Mouse (Mus musculus) gastrocnemius, postnatal 4 days (tissue): ENCODE data around the gene Dclk1. TPM values are rescaled to one million over a fixed set of nuclear protein-coding genes. Genes with fewer than 3 reads are reported as not detected.
A peak's percentile ranks its signal among the peaks of the same experiment; 100 is the strongest.

Experiments used
- DNase-seq, 2 experiments: peaks; one replicate each; pipeline ENCODE4 v3.0.0; 2021 to 2022; ENCODE audit warnings: low spot score in 2 of 2, mixed read lengths in 2 of 2
- total RNA-seq, 2 experiments: library from RNA; stranded (reverse); gene quantifications; 2 replicates each; pipeline ENCODE4 v1.2.3; 2021

The Dclk1 gene
- total RNA-seq, 2 experiments from 2014 or later, result 78.9 to 96.4 TPM

DNA sequence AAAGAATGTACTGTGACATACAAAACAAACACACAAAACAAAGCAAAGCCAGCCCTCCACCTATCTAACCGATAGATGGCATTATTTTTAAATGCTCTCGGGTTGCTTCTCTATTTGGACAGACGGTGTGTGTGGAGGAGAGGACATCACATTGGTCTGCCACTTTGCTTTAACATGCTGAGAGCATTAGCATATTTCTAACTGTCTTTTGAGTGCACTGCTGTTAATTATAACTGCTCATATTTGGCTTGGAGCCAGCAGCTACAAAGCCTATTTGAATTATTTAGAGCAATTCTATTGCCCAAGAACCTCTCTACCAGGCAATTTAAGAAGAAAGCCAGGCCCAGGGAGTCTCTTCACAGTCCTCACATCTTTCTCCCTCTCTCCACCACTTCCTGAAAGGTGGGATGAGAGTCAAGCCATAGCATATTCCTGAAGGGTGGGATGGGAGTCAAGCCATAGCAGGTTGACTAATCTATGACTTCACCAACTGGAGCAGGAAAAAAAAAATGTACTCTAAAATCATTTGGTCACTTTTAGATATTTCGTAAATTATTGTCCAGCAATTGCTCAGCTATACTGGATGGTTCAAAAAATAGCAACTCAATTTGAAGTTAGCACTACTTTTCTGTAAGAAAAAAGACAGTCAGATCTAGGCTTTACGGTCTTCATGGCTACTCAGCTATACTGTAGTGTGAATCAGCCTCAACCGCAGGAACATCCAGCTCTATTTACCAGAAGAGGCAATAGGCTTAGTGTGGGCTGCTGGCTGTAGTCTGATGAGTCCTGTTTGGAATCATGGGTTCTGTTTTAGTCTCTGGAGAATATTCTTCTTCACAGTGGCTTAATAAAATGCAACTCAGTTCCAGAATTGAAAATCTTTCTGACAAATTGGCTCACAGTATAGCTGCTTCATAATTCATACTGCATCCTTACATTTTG, 155.9 kb downstream of the Dclk1 start:
- DNase-seq, result no peak

DNA sequence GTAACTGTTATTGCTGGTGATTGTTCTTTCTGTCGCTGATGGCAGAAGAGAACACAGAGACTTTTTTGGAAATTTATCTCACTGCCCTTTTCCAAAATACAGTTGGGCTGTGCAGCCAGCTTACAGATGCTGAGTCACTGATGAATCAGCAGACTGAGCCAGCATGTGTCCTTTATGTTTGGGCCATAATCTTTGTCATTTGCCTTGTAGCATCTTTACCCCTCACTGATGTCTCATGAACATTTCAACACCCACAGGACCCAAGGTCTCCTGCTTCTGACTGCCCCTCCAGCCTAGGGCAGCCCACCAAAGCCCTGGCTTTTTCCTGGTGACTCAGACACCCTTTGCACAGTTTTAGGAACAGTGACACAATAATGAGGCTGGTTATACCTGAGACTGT, 159.1 kb downstream of the Dclk1 start:
- DNase-seq, result no peak

DNA sequence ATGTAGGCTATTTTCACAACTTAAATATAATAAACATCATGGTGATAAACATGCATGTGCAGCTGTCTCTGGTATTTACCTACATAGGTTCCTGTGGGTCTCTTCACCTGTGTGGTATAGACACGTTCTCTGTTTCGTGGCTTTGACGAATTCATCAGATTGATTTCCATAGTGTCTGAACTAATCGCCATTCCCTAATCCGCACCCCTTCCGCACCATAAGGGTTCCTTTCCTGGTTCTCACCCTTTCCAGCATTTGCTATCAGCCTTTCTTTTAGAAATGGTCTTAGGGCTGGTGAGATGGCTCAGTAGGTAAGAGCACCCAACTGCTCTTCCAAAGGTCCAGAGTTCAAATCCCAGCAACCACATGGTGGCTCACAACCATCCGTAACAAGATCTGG, 162.6 kb downstream of the Dclk1 start:
- no peak for DNase-seq

DNA sequence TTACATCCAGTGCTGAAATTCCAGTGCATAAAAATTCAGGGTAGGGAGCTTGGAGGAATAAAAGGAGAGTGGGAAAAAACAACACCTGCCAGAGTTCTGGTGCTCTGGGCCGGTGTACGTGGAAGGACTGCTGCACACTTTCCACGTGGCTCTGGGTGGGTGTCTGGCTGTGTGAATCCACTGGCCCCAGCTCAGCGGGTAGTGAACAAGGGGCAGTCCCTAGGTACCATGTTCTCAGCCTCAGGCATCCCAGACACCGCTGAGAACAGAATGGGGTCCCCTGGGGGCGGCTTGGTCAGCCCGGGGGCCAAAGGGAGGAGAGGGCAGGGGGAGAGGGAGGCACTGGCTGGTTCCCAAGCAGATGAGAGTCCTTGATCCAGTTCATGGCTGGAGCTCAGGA, 164.5 kb downstream of the Dclk1 start:
- no peak for DNase-seq

- DNase-seq, result no peak
Observed at GRCm38 (mm10) chr3:55411547-55411946, 169.4 kb downstream of the Dclk1 start.

- peak in 1 of 2 experiments; percentile 19 for DNase-seq
Observed at GRCm38 (mm10) chr3:55415527-55415950, 173.4 kb downstream of the Dclk1 start.

- DNase-seq, result no peak
Observed at GRCm38 (mm10) chr3:55418845-55419244, 176.7 kb downstream of the Dclk1 start.

DNA sequence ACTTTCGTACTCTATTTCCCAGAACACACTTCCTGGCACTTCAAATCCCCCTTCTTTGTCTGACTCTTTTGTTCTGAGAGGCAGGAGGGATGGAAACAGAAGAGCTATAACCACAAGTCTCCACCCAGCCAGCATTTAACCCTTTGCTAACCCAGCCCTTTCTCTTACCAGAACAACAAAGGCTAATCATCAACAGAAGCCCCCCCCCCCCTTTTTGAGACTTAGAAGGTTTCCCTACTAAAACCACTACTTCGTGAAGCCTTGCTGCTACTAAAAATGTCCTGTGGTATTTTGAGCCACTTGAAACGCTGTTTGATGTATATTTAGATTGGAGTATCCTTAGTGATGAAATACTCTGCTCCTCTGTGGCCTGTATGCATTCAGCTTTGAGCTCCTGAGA, 177.2 kb downstream of the Dclk1 start:
- no peak for DNase-seq

- DNase-seq, result no peak
Observed at GRCm38 (mm10) chr3:55420436-55421083, 178.4 kb downstream of the Dclk1 start.

GRCm38 (mm10) chr3:55423640-55424397, 181.7 kb downstream of the Dclk1 start:
- DNase-seq, result peak in 1 of 2 experiments; percentile 24

DNA sequence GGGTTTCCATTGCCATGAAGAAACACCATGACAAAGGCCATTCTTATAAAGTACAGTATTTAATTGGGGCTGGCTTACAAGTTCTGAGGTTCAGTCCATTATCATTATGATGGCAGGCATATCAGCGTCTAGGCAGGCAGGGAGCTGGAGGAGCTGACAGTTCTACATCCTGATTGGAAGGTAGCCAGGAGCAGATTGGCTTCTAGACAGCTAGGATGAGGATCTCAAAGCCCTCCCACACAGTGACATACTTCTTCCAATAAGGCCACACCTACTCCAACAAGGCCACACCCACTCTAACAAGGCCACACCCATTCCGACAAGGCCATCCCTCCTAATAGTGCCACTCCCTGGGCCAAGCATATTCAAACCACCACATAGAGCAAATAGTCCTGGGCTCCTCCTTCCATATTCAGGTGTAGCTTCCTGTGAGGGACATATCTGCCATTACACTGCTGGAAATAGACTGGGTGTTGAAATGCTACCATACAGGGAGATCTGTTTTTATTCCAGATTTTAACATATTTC, 187.9 kb downstream of the Dclk1 start:
- DNase-seq, result no peak

- no peak for DNase-seq
Observed at GRCm38 (mm10) chr3:55431223-55431622, 189.1 kb downstream of the Dclk1 start.

DNA sequence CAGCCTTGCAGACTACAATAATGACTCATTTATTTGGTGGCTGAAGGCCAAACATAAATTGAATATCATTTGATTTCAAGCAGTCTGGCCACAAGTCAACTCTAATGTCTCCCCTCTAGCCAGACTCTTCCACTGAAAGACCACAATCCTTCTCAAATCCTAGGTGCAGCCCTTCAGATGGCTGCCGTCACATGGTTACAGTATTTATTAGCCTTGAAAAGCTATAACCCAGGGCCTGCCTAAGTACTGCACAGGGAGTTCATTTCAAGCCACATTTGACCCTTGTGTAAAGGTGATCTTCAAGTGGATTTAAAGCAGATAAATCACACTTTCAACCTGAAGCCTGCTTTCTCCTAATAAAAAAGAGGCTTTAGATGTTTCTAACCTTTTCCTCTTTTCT, 192.1 kb downstream of the Dclk1 start:
- no peak for DNase-seq

- DNase-seq, result no peak
Observed at GRCm38 (mm10) chr3:55438824-55439446, 196.8 kb downstream of the Dclk1 start.

DNA sequence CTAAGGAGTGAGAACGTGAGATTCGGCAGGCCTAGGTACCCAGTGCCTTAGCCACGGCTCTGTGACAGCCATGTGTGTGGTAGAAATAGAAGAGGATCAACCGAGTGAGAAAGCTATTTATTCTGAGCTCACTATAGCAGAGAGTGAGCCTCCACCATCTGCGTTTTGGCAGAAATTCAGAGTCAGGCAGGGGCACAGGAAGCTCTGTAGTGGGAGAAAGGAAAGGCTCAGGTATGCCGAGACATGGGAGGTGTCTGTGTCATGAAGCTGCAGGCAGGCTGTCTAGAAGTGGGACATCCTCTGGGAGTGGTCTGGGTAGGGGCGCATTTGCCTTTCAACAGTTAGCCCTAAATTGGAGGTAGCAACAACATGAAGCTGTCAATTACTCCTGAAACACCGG, 198.2 kb downstream of the Dclk1 start:
- DNase-seq, result no peak

DNA sequence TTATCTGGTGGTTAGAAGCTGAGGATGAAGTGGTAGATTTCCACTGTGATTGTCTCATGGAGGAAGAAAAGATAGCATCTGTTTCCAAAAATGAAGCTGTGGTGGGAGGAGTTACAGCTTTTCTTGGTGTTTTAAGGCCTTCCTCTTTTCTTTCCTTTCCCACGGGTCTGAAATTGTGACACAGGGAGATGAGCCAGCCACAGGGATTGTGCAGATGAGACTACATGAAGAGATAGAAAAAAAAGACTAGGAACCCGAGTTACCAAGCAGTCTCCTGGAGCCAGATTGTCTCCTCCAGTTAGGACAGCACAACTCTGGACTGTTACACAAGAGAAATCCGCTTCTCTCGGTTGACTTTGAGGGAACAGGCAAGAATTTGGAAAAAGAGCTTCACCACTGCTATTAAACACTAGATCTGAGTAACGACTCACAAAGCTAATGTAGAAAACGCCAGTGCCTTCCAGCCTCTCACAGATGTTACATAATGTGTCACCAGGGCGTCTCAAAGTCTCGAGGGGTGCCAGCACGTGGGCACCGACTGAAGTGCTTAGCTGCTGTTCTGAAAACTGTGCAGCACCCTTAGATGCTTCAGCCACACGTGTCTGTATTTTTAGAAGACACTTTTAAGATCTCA, 200.0 kb downstream of the Dclk1 start:
- no peak for DNase-seq

GRCm38 (mm10) chr3:55443271-55443670, 201.1 kb downstream of the Dclk1 start:
- no peak for DNase-seq

GRCm38 (mm10) chr3:55443725-55444124, 201.6 kb downstream of the Dclk1 start:
- DNase-seq, result no peak

GRCm38 (mm10) chr3:55446681-55447080, 204.5 kb downstream of the Dclk1 start:
- no peak for DNase-seq
